Mouse (Mus musculus) stomach, postnatal 0 days (tissue): Measurements from ENCODE around the gene Nlgn1.

Experiments used
- CTCF ChIP-seq: IDR thresholded peaks from 2 replicates; pipeline ENCODE4 v1.5.1; 2016; ENCODE audit warnings: antibody characterized with exemption, low read depth, mild to moderate bottlenecking, moderate library complexity
- EP300 ChIP-seq: optimal IDR thresholded peaks from 2 replicates; pipeline ENCODE3; 2016; ENCODE audit warnings: antibody characterized with exemption

GRCm38 (mm10) chr3:26153782-26154181, 178.5 kb downstream of the Nlgn1 start:
- TF ChIP-seq CTCF (peak; percentile 80), EP300 (no peak)
